Mouse (Mus musculus): ENCODE results near the gene Dusp1. TPM values are rescaled to one million over a fixed set of nuclear protein-coding genes. Genes with fewer than 3 reads are reported as not detected.

Gene Dusp1
- 465 TPM for polyA plus RNA-seq (2021)

GRCm38 (mm10) chr17:26561651-26562181, at the start of gene Dusp1:
TSS of gene Dusp1 (minus strand) at chr17:26562128.
- DNase-seq (ENCODE audit: low read depth, low spot score) (no peak), ATAC-seq (peak; percentile 27)
- in situ Hi-C loops (cut with MboI; ENCODE audit: low pct_unique_long_range_greater_than_20kb) = loop anchor here (5.0 kb wide), 1 partner anchor 54 kb away; no protein-coding TSS in a partner anchor
- ChIA-PET POLR2A (interaction anchor here (0.8 to 2.9 kb wide), 5 partner anchors 12 to 53 kb away, joined by 3 to 10 read pairs (median 3); no protein-coding TSS in a partner anchor), CTCF (interaction anchor here (1.0 kb wide), 1 partner anchor 56 kb away, joined by 3 read pairs; no protein-coding TSS in a partner anchor)
- H3K27me3 ChIP-seq = no peaks in the 10 kb centered on the region
- no peak for TF ChIP-seq CTCF (IDR thresholded peaks at IDR 0.05)

DNA sequence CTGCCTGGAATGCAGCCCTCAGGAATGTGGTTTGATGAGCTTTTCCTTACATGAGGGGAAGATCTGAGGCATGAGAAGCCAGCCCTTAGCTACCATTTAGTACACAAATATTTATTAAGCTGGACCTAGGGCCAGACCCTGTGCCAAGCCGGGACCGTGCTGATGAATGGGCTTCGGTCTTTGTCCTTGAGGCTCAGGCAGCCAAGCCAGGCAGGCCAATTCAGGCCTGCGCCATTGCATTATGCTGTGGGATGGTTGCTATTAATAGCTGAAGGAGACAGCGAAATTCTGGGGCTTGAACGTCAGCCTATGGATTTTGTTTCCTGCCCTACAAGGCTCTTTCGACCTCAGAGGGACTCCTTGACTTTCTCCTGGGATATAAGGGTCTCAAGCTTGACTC, 49.4 kb upstream of the Dusp1 start:
- CTCF ChIA-PET = interaction anchor here (1.2 kb wide), 1 partner anchor 103 kb away, joined by 3 read pairs; no protein-coding TSS in a partner anchor
- no peaks in the 10 kb centered on the region for H3K27me3 ChIP-seq
- in situ Hi-C loops (cut with MboI; ENCODE audit: low pct_unique_long_range_greater_than_20kb) = no loop called here
- ATAC-seq (no peak), DNase-seq (ENCODE audit: low read depth, low spot score) (no peak)
- POLR2A ChIA-PET = interaction anchor here (0.6 to 1.8 kb wide), 5 partner anchors 9 to 104 kb away, joined by 3 to 9 read pairs (median 4); no protein-coding TSS in a partner anchor
- TF ChIP-seq CTCF (IDR thresholded peaks at IDR 0.05) = no peak

- CTCF ChIA-PET = no interaction called here
- no peaks in the 10 kb centered on the region for H3K27me3 ChIP-seq
- TF ChIP-seq CTCF (IDR thresholded peaks at IDR 0.05) = no peak
- POLR2A ChIA-PET = interaction anchor here (1.5 kb wide), 1 partner anchor 25 kb away, joined by 3 read pairs; no protein-coding TSS in a partner anchor
- ATAC-seq = no peak
- in situ Hi-C loops (cut with MboI; ENCODE audit: low pct_unique_long_range_greater_than_20kb) = no loop called here
- DNase-seq (ENCODE audit: low read depth, low spot score) = no peak
Observed at GRCm38 (mm10) chr17:26609820-26610219, 47.9 kb upstream of the Dusp1 start.

GRCm38 (mm10) chr17:26608877-26609276, 46.9 kb upstream of the Dusp1 start:
- ChIA-PET POLR2A (no interaction called here), CTCF (no interaction called here)
- TF ChIP-seq CTCF (IDR thresholded peaks at IDR 0.05) = no peak
- H3K27me3 ChIP-seq = no peaks in the 10 kb centered on the region
- ATAC-seq (no peak), DNase-seq (ENCODE audit: low read depth, low spot score) (no peak)
- in situ Hi-C loops (cut with MboI; ENCODE audit: low pct_unique_long_range_greater_than_20kb) = no loop called here

- ChIA-PET POLR2A (no interaction called here), CTCF (no interaction called here)
- DNase-seq (ENCODE audit: low read depth, low spot score) = no peak
- no peak for TF ChIP-seq CTCF (IDR thresholded peaks at IDR 0.05)
- no peak for ATAC-seq
- no peaks in the 10 kb centered on the region for H3K27me3 ChIP-seq
- in situ Hi-C loops (cut with MboI; ENCODE audit: low pct_unique_long_range_greater_than_20kb) = no loop called here
Observed at GRCm38 (mm10) chr17:26608348-26608747, 46.4 kb upstream of the Dusp1 start.

DNA sequence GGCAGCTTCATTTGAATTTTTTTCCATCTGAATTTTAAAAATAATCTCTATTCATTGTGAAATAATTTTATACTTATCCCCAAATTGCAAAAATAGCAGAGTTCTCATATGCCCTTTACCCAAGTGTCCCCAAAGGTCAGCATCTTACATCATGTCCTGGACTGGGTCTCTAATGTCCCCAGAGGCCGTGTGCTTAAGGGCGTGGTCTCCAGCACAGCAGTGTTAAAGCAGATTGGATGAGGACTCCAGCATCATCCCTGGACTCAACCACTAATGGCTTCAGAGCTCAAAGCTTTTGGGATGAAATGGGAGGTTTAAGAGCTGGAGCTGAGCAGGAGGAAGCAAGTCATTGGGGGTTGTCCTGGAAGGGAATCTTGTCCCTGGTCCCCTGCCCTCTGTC, 44.6 kb upstream of the Dusp1 start:
- CTCF ChIA-PET = interaction anchor here (1.5 kb wide), 1 partner anchor 11 kb away, joined by 4 read pairs; no protein-coding TSS in a partner anchor
- no peak for TF ChIP-seq CTCF (IDR thresholded peaks at IDR 0.05)

DNA sequence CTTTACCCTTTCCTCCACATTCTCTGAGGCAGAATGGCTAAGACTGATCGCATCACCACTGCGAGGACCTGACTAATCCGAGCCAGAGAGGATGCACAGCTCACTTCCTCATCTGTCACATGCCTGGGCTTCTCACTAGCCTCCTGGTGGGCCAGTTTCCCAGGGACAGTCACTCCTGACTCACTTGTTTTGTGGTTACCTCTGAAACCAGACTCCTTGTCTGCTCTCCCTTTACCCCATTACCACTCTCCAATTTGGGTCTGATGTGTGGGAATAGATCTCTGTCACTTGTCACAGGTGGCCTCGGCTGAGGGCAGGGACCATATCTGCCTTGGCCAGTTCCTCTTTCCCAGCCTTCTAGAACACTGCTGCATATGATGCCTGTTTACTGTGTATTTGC, 43.7 kb upstream of the Dusp1 start:
- TF ChIP-seq CTCF (IDR thresholded peaks at IDR 0.05) = no peak
- in situ Hi-C loops (cut with MboI; ENCODE audit: low pct_unique_long_range_greater_than_20kb) = no loop called here

More for the DNA sequence above, 44.6 kb upstream of the Dusp1 start:
- ATAC-seq (no peak), DNase-seq (ENCODE audit: low read depth, low spot score) (no peak)
- no peaks in the 10 kb centered on the region for H3K27me3 ChIP-seq
- in situ Hi-C loops (cut with MboI; ENCODE audit: low pct_unique_long_range_greater_than_20kb) = no loop called here
- POLR2A ChIA-PET = interaction anchor here (0.6 to 0.9 kb wide), 2 partner anchors 99 to 342 kb away, joined by 4 to 6 read pairs; no protein-coding TSS in a partner anchor

GRCm38 (mm10) chr17:26603311-26603710, 41.4 kb upstream of the Dusp1 start:
- no peaks in the 10 kb centered on the region for H3K27me3 ChIP-seq
- in situ Hi-C loops (cut with MboI; ENCODE audit: low pct_unique_long_range_greater_than_20kb) = no loop called here
- DNase-seq (ENCODE audit: low read depth, low spot score) = no peak
- no peak for TF ChIP-seq CTCF (IDR thresholded peaks at IDR 0.05)
- POLR2A ChIA-PET = interaction anchor here (0.8 to 1.7 kb wide), 2 partner anchors 8 to 96 kb away, joined by 3 to 4 read pairs; no protein-coding TSS in a partner anchor
- CTCF ChIA-PET = no interaction called here
- no peak for ATAC-seq

More for the DNA sequence above, 43.7 kb upstream of the Dusp1 start:
- no peaks in the 10 kb centered on the region for H3K27me3 ChIP-seq
- peak; percentile 69 for DNase-seq (ENCODE audit: low read depth, low spot score)
- ChIA-PET POLR2A (no interaction called here), CTCF (interaction anchor here (1.5 kb wide), 1 partner anchor 12 kb away, joined by 4 read pairs; no protein-coding TSS in a partner anchor)
- ATAC-seq = peak; percentile 74

GRCm38 (mm10) chr17:26602371-26602885, 40.5 kb upstream of the Dusp1 start:
- TF ChIP-seq CTCF (IDR thresholded peaks at IDR 0.05) = no peak

GRCm38 (mm10) chr17:26601926-26602325, 40.0 kb upstream of the Dusp1 start:
- TF ChIP-seq CTCF (IDR thresholded peaks at IDR 0.05) = no peak
- no peaks in the 10 kb centered on the region for H3K27me3 ChIP-seq
- DNase-seq (ENCODE audit: low read depth, low spot score) (no peak), ATAC-seq (no peak)
- POLR2A ChIA-PET = interaction anchor here (1.0 to 1.7 kb wide), 2 partner anchors 9 kb away, joined by 4 read pairs; no protein-coding TSS in a partner anchor
- in situ Hi-C loops (cut with MboI; ENCODE audit: low pct_unique_long_range_greater_than_20kb) = no loop called here
- CTCF ChIA-PET = no interaction called here

More at GRCm38 (mm10) chr17:26602371-26602885, 40.5 kb upstream of the Dusp1 start:
- ATAC-seq = no peak
- POLR2A ChIA-PET = interaction anchor here (1.0 to 1.7 kb wide), 2 partner anchors 9 kb away, joined by 4 read pairs; no protein-coding TSS in a partner anchor
- in situ Hi-C loops (cut with MboI; ENCODE audit: low pct_unique_long_range_greater_than_20kb) = no loop called here
- H3K27me3 ChIP-seq = no peaks in the 10 kb centered on the region
- DNase-seq (ENCODE audit: low read depth, low spot score) = no peak
- CTCF ChIA-PET = no interaction called here

DNA sequence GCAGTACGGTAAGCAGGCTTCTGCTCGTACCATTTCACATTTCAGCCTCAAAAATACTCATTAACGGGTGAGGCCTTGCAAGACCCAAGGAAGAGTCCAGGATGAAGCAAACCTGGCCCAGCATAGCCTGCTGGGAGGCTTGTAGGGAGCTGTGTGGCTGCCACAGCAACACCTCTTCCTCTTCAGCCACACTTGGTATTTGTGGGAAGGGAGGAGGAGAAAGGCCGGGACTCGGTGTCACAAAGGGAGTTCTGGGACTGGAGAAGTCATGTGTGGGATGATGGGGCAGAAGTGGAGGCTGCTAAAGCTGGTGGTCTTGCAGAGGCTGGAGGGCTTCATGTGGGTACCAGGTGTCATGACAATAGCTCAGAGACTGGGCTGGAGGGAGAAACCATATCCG, 39.6 kb upstream of the Dusp1 start:
- ChIA-PET POLR2A (interaction anchor here (1.0 kb wide), 1 partner anchor 9 kb away, joined by 4 read pairs; no protein-coding TSS in a partner anchor), CTCF (no interaction called here)
- DNase-seq (ENCODE audit: low read depth, low spot score) (no peak), ATAC-seq (no peak)
- in situ Hi-C loops (cut with MboI; ENCODE audit: low pct_unique_long_range_greater_than_20kb) = no loop called here
- no peak for TF ChIP-seq CTCF (IDR thresholded peaks at IDR 0.05)
- no peaks in the 10 kb centered on the region for H3K27me3 ChIP-seq

Data from Patski (cell line).